Mouse (Mus musculus) heart, embryonic 15.5 days (tissue): ENCODE data around the gene Rpl19. TPM values are rescaled to one million over a fixed set of nuclear protein-coding genes. Genes with fewer than 3 reads are reported as not detected.

Experiments used
- ATAC-seq: fragments of 200-750 bp; cut with Nextera tagmentation; replicated peaks from 2 replicates; pipeline ENCODE4 v1.8.0; 2017; ENCODE audit warnings: low read depth, moderate TSS enrichment; ENCODE audit not compliant: insufficient number of reproducible peaks, insufficient read depth, low FRiP score
- H3K27ac ChIP-seq: fragments of 300-500 bp; sonication (generic); 2 replicates; pipeline ENCODE4 v1.5.1; 2015; ENCODE audit warnings: mild to moderate bottlenecking, inconsistent platforms
- H3K27me3 ChIP-seq: fragments of 300-500 bp; sonication (generic); 2 replicates; pipeline ENCODE4 v1.6.1; 2015; ENCODE audit warnings: inconsistent platforms
- H3K36me3 ChIP-seq: fragments of 300-500 bp; sonication (generic); 2 replicates; pipeline ENCODE4 v1.6.1; 2015; ENCODE audit warnings: mild to moderate bottlenecking, inconsistent platforms
- H3K4me1 ChIP-seq: fragments of 300-500 bp; sonication (generic); replicated peaks from 2 replicates; pipeline ENCODE4 v1.6.1; 2015; ENCODE audit warnings: inconsistent platforms
- H3K4me2 ChIP-seq: fragments of 300-500 bp; sonication (generic); 2 replicates; pipeline ENCODE4 v1.6.1; 2015; ENCODE audit warnings: inconsistent platforms, mild to moderate bottlenecking, moderate library complexity
- H3K4me3 ChIP-seq: fragments of 300-500 bp; sonication (generic); 2 replicates; pipeline ENCODE4 v1.5.1; 2015; ENCODE audit warnings: mild to moderate bottlenecking, inconsistent platforms
- H3K9ac ChIP-seq: fragments of 300-500 bp; sonication (generic); 2 replicates; pipeline ENCODE4 v1.6.1; 2015; ENCODE audit warnings: mild to moderate bottlenecking, inconsistent platforms
- H3K9me3 ChIP-seq: fragments of 300-500 bp; sonication (generic); replicated peaks from 2 replicates; pipeline ENCODE4 v1.6.1; 2016; ENCODE audit warnings: inconsistent platforms
- WGBS: fragments of 180-500 bp; shearing (Covaris S2); methylation state at CpG from one replicate; pipeline ENCODE4 v1.1.7; 2015; ENCODE audit warnings: mixed read lengths; 5-methylcytosine and 5-hydroxymethylcytosine counted together
- polyA plus RNA-seq: library from polyadenylated mRNA; unstranded; fragments of >200 nt; fragmentation: Nextera tagmentation; extraction: Ambion mirVana; gene quantifications from 2 replicates; pipeline ENCODE4 v1.2.1, GENCODE M21; 2015

Gene Rpl19
- polyA plus RNA-seq, 1 experiment from 2014 or later, result 601 TPM

DNA sequence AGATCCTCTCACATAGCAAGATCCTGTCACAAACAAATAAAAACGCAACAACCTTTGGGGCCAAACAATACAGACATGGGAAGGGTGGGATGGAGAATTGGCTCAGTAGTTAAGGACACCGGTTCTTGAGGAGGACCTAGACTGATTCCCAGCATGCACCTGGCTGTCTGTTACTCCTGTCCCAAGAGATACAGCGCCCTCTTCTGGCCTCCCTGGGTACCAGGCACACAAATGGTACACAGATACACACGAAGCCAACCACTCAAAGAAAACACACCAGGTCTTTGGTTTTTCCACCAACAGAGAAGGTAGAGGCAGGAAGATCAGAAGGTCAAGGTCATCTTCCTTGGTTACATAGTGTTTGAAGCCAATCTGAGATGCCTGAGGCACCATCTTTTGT is 19.1 kb downstream of the Rpl19 start:
- Histone ChIP-seq H3K27me3 (peaks cover 21% of the 10 kb centered on the region; the same call in 1 of the 2 replicates), H3K4me2 (no peak overlapping the region), H3K4me3 (no peak overlapping the region), H3K27ac (no peak overlapping the region), H3K4me1 (peaks cover 10% of the 10 kb centered on the region; the same call in 1 of the 2 replicates), H3K36me3 (no peaks in the 10 kb centered on the region), H3K9ac (no peak overlapping the region), H3K9me3 (no peaks in the 10 kb centered on the region)
- 74% methylated on average over 4 of the region's 4 CpGs for WGBS
- no peak for ATAC-seq

DNA sequence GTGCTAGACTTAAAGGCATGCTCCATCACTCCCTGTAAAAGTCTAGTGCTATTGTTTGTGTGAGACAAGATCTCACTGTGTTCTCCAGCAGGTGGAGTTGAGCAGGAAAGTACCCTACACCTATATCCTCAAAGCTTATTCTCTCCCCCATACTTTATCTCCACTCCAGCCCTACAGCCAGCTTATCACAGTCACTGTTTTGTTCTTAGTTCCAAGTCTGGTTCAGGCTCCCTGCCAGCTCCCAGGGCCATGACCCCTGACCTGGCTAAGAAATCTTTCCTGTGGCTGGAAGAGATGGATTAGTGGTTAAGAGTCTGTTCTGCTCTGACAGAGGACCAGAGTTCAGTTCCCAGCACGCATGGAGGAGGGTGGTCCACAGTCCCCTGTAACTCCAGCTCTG is 20.0 kb downstream of the Rpl19 start:
- Histone ChIP-seq H3K4me1 (peaks cover 18% of the 10 kb centered on the region), H3K36me3 (no peaks in the 10 kb centered on the region), H3K4me3 (no peak overlapping the region), H3K27me3 (peaks cover 26% of the 10 kb centered on the region), H3K4me2 (no peak overlapping the region), H3K9me3 (no peaks in the 10 kb centered on the region), H3K9ac (no peak overlapping the region), H3K27ac (no peak overlapping the region)
- whole genome bisulfite sequencing, result 64% methylated on average over 1 of the region's 1 CpGs
- ATAC-seq, result no peak

DNA sequence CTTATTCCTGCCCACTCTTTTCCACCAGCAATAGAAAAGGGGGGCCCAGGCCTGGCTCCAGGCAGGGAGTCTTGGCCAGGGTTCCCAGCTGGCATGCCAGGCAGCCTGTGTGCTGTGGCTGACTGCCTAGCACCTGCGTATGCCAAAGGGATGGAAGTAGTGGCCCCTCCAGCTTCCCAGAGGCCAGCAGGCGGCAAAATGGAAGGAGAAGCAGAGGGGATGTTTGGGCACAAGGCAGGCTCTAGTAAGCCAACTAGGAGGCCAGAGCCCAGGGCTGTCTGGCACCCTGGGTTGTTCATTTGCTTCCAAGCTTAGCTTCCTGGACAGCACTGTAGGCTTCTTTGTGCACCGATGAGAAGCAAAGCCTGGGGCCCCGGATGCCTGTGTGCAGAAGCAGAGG is 21.2 kb downstream of the Rpl19 start:
- H3K27me3 ChIP-seq, result peaks cover 39% of the 10 kb centered on the region
- no peaks in the 10 kb centered on the region for H3K36me3 ChIP-seq
- H3K9ac ChIP-seq, result no peak overlapping the region
- H3K4me1 ChIP-seq, result peaks cover 31% of the 10 kb centered on the region
- H3K27ac ChIP-seq, result no peak overlapping the region
- H3K4me3 ChIP-seq, result no peak overlapping the region
- WGBS, result 66% methylated on average over 4 of the region's 4 CpGs
- no peak overlapping the region for H3K4me2 ChIP-seq
- no peaks in the 10 kb centered on the region for H3K9me3 ChIP-seq
- ATAC-seq, result no peak

DNA sequence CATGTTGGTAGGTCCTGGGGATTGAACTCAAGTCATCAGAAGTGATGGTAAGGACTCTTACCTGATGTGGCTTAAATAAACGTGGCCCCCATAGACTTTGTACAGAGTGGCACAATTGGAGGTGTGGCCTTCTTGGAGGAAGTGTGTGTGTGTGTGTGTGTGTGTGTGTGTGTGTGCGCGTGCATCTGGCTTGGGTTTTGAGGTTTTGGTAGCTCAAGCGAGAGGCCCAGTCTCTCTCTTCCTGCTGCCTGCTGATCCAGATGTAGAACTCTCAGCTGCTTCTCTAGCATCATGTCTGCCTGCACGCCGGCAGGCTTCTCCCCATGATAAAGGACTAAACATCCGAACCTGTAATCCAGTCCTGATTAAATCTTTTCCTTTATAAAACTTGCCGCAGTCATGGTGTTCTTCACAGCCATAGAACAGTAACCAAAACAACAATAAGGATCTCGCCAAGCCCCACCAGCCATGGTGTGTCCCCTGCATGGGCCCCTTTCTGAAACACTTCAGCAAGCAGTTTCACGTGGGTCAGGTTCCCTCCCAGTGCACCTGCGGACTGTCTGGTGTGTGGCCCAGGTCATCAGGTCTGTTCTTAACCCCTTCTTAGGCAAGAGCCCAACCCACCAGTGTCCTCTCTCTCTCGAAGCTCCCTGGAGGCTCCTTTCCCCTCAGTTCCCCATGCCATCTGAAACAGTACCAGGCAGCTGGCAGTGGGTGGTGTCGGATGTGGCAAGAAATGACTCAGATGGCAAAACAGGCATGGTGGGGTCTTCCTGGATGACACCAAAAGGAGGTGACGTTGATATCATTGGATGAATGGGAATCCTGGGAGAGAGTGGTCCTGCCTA is 23.4 kb downstream of the Rpl19 start:
- Histone ChIP-seq H3K9me3 (no peaks in the 10 kb centered on the region), H3K9ac (no peak overlapping the region), H3K4me3 (no peak overlapping the region), H3K36me3 (no peaks in the 10 kb centered on the region), H3K27ac (no peak overlapping the region), H3K4me2 (no peak overlapping the region), H3K27me3 (peaks cover 57% of the 10 kb centered on the region), H3K4me1 (peaks cover 41% of the 10 kb centered on the region)
- WGBS, result 66% methylated on average over 14 of the region's 14 CpGs
- no peak for ATAC-seq

GRCm38 (mm10) chr11:98050520-98050815 is 24.0 kb downstream of the Rpl19 start:
- H3K4me3 ChIP-seq, result no peak overlapping the region
- H3K9me3 ChIP-seq, result no peaks in the 10 kb centered on the region
- H3K9ac ChIP-seq, result no peak overlapping the region
- H3K27me3 ChIP-seq, result peaks cover 63% of the 10 kb centered on the region
- peaks cover 41% of the 10 kb centered on the region for H3K4me1 ChIP-seq
- ATAC-seq, result no peak
- no peak overlapping the region for H3K4me2 ChIP-seq
- no peak overlapping the region for H3K27ac ChIP-seq
- no peaks in the 10 kb centered on the region for H3K36me3 ChIP-seq
- WGBS, result 23% methylated on average over 2 of the region's 2 CpGs

GRCm38 (mm10) chr11:98050940-98051339 is 24.4 kb downstream of the Rpl19 start:
- peaks cover 41% of the 10 kb centered on the region for H3K4me1 ChIP-seq
- H3K27me3 ChIP-seq, result peaks cover 67% of the 10 kb centered on the region
- no peak overlapping the region for H3K4me3 ChIP-seq
- no peak overlapping the region for H3K9ac ChIP-seq
- no peaks in the 10 kb centered on the region for H3K36me3 ChIP-seq
- no peak overlapping the region for H3K4me2 ChIP-seq
- no peak for ATAC-seq
- 19% methylated on average over 2 of the region's 2 CpGs for WGBS
- H3K9me3 ChIP-seq, result no peaks in the 10 kb centered on the region
- no peak overlapping the region for H3K27ac ChIP-seq

- ATAC-seq, result no peak
- Histone ChIP-seq H3K27me3 (peaks cover 68% of the 10 kb centered on the region), H3K4me2 (peak overlapping the region; percentile 85), H3K4me3 (peak overlapping the region; percentile 54), H3K4me1 (peaks cover 41% of the 10 kb centered on the region), H3K36me3 (no peaks in the 10 kb centered on the region), H3K9me3 (no peaks in the 10 kb centered on the region), H3K27ac (no peak overlapping the region), H3K9ac (peak overlapping the region; percentile 49; the same call in 1 of the 2 replicates)
- 9% methylated on average over 12 of the region's 12 CpGs for WGBS
Observed at GRCm38 (mm10) chr11:98051611-98052128, 25.2 kb downstream of the Rpl19 start.

DNA sequence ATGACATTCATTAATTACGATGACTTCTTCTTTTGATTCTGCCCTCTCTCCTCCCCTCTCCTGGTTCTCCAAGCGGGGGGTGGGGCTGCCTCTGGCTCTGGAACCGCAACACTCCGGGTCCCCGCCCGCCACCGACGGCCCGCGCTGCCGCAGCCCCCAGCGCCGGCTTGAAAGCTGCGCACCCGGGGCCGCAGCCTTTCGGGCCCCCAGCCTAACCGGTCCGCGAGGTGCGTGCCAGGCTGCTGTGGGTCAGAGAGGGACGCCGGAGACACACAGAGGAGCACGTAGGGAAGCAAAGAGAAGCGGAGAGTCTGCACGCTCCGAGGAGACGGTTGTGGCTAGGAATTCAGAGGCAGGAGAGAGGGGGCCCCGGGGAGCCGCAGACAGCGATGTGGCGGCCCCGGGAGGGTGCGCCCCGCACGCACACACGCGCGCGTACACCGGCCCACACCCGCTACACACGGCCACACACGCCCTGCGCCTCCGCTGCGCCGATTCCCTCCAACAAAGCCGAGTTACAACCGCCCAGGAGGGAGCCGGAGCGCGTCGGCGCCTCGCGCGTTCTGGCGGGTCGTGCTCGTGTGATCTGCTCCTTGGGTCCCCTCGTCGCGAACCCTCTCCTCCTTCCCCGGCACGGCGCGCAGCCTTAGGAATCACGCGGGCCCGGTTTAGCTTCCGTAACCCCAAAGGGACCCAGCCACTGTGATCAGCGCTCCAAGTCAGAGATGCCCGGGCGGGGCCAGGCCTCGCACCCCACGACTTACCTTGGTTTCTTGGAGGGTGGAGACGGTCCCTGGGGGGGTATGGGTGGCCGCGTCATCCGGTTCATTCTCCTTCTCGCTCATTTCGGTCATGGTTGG is 25.8 kb downstream of the Rpl19 start:
- Histone ChIP-seq H3K4me1 (peaks cover 46% of the 10 kb centered on the region), H3K27me3 (peaks cover 67% of the 10 kb centered on the region), H3K27ac (no peak overlapping the region), H3K9ac (peak overlapping the region; percentile 49), H3K4me3 (peak overlapping the region; percentile 54), H3K4me2 (peak overlapping the region; percentile 85), H3K36me3 (no peaks in the 10 kb centered on the region), H3K9me3 (no peaks in the 10 kb centered on the region)
- WGBS, result 1% methylated on average over 78 of the region's 83 CpGs
- no peak for ATAC-seq

- 2% methylated on average over 37 of the region's 48 CpGs for WGBS
- peak within 1 kb of the TSS; percentile 49 for H3K9ac ChIP-seq
- no peaks in the 10 kb centered on the region for H3K36me3 ChIP-seq
- peak within 1 kb of the TSS; percentile 54 for H3K4me3 ChIP-seq
- peak within 1 kb of the TSS; percentile 85 for H3K4me2 ChIP-seq
- peaks cover 61% of the 10 kb centered on the region for H3K27me3 ChIP-seq
- H3K9me3 ChIP-seq, result no peaks in the 10 kb centered on the region
- peaks cover 44% of the 10 kb centered on the region for H3K4me1 ChIP-seq
- peak; percentile 81 for ATAC-seq
- no peak within 1 kb of the TSS for H3K27ac ChIP-seq
Observed at GRCm38 (mm10) chr11:98052989-98053834, 26.7 kb downstream of the Rpl19 start, which contains the start of gene Stac2. TSS of gene Stac2 (minus strand) at chr11:98053462.

- peaks cover 27% of the 10 kb centered on the region for H3K4me1 ChIP-seq
- 11% methylated on average over 9 of the region's 9 CpGs for WGBS
- H3K9me3 ChIP-seq, result no peaks in the 10 kb centered on the region
- peak overlapping the region; percentile 32 for H3K4me2 ChIP-seq
- H3K9ac ChIP-seq, result no peak overlapping the region
- no peaks in the 10 kb centered on the region for H3K36me3 ChIP-seq
- H3K27ac ChIP-seq, result no peak overlapping the region
- H3K4me3 ChIP-seq, result no peak overlapping the region
- H3K27me3 ChIP-seq, result peaks cover 34% of the 10 kb centered on the region
- no peak for ATAC-seq
Observed at GRCm38 (mm10) chr11:98057466-98057865, 31.0 kb downstream of the Rpl19 start.
